Mouse (Mus musculus) regulatory T cell (primary cell): ENCODE data around the gene Gramd4.

Experiments
- in situ Hi-C: fragments of 300-600 bp; cut with MboI, MseI; formaldehyde crosslinking; loops from one replicate; pipeline ENCODE4 v1.15.1; 2025; ENCODE audit warnings: high pct_unique_total_duplicates

Gene Gramd4

DNA sequence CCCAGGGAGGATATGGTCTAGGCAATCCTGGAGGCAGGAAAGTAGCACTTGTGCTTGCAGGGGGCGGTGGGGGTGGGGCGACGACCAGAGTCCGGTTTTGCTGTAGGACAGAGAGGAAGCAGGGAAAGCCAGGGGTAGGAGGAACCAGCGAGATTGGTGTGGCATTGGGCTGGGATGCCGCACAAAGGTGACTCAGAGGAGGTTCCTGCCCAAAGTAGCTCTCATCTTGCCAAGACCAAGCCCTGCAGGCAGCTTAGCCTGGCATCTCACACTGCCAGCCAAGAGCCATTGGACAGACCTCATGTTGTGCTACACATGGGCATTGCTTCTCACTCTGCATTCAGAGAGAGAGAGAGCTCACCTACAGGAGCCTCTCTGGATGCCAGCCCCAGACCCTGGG lies at the start of gene Gramd4:
TSS of gene Gramd4 (plus strand) at position 283 of the 400 bp plus-strand sequence.
- in situ Hi-C loops, result loop anchor here (25.0 kb wide), 1 partner anchor 720 kb away; the partner anchor contains the start of gene Atxn10

DNA sequence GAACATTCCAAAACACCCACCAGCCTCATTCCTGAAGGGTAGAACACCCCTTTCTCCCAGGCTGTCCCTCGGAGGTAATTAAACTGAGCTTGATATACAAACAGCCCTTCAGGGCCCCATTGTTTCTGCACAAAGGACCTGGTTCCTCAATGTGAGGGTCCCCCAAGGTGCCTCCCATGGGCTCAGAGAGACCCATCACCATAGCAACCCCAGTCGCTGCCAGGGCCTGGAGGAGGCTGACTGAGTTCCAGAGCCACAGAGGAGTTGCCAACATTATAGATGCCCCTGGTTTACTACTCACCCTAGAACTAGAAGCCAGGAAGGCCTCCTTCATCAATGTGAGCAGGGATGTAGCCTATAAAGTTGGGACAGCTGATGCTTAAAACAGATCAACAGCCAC lies 44.4 kb upstream of the Gramd4 start:
- in situ Hi-C loops, result no loop called here

DNA sequence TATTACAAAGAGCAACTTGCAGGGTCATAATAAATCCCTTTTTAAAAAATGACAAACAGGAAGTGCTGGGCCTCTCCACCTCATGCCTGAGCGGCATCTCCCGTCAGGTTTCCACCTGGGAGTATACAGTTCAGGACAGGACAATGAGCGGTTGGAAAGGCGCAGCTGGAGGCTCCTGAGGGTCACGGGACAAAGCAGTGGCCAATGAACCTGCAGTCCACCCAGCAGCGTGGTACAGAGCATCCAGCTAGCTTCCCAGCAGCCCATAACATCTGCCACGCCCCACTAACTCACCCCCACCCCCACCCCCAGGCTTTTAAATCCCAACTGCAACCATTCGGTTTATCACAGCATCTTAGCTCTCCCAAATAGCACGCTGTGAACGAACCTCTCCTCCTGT lies 43.8 kb upstream of the Gramd4 start:
- in situ Hi-C loops, result no loop called here

DNA sequence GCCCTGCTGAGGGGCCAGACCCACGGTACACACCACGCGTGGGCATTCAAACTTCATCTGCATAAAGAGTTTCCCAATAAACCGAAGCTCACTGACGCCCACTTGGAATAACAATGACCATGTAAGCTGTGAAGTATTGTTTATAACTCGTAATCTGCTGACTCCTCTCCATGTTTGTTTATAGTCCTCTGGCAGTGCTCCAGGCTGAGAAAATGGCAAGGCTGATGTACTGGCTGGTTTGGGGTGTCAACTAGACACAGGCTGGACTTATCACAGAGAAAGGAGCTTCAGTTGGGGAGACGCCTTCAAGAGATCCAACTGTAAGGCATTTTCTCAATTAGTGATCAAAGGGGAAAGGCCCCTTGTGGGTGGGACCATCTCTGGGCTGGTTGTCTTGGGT lies 42.5 kb upstream of the Gramd4 start:
- in situ Hi-C loops, result no loop called here

DNA sequence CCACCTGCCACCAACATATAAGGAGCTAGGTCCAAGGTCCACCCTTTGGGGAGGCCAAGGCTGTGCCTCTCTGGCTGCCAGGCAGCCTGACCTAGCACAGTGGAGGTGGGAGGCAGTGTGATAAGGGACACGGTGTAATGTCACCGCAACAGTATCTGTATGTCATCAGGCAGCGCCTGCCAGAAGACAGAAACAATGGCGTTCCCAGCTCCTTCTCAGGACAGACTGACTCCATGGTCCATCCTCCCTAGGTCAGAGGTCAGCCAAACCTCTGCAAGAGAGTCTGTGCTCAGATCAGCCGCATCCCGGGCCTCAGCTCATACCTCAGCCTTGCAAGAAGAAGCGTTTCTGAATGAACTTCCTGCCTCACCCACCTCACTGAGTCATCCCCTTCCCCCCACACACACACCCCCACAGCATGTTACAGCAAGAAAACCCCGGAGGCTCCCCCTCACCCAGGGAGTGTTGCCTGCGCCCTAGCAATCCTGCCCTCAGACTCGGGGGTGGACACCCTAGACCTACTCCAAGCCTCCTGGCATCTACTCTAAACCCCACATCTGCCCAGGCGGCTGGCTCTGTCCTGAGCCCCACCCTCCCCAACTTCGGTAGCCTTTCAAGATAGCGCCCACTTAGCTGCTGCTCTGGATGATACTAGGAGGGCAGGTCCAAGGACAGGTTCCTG lies 41.5 kb upstream of the Gramd4 start:
- in situ Hi-C loops, result no loop called here

DNA sequence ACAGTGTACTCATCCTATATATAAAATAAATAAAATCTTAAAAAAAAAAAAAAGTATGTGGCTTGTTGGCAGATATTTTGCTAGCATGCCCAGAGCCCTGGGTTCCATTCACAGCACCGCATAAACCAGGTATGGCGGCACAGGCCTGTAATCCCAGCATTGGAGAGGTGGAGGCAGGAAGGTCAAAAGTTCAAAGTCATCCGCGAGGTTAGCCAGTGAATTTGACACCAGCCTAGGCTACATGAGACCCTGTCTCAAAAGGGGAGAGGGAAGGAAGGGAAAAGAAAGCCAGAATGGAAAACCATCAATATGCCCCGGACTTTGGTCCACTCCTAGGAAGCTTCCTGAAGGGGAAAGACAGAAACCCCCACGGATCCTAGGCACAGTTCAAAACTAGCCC lies 40.2 kb upstream of the Gramd4 start:
- in situ Hi-C loops, result no loop called here

DNA sequence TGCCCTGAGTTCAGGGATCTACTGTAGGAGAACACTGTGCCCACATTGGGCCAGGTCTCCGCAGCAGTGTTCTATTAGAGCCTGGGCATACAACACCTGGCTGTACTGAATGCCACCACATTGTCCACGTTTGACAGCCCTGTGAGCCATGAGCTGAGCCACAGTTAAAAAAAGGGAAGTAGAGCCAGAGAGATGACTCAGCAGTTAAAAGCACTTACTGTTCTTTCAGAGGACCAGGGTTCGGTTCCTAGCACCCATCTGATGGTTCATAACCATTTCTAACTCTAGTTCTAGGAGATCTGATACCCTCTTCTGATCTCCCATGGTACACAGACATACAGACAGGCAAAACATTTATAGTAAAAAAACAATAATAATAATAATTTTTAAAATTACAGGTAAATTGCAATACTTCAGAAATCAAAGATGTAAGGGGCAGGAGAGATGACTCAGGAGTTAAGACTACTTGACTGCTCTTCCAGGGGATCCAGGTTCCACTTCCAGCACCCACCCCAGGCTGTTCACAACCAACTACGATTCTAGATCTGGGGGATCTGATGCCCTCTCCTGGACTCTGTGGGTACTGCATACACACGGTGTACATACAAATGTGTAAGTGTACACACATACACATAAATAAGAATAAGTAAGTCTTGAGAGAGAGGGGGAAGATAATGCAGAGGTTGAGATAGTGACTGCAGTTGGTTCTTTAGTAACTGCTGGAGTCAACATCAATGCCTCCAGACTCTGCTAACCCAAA lies 38.6 kb upstream of the Gramd4 start:
- in situ Hi-C loops, result no loop called here

DNA sequence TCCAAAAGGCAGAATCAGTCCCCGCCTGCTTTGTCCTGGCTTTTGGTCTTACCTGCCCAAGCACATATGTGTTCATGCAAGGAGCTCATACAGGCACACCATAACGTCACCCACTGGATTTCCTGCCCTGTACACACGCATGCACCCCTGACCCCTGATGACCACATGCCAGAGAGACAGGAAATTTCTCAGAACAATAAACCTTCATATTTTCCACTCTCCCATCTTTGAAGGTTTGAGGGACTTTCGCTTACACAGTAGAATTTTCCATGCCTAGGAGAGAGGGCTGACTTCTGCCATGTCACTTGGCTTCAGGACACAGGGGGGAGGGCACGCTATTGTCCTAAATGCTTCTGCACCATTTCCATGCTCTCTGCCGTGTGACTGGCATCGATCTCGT lies 37.5 kb upstream of the Gramd4 start:
- in situ Hi-C loops, result no loop called here

DNA sequence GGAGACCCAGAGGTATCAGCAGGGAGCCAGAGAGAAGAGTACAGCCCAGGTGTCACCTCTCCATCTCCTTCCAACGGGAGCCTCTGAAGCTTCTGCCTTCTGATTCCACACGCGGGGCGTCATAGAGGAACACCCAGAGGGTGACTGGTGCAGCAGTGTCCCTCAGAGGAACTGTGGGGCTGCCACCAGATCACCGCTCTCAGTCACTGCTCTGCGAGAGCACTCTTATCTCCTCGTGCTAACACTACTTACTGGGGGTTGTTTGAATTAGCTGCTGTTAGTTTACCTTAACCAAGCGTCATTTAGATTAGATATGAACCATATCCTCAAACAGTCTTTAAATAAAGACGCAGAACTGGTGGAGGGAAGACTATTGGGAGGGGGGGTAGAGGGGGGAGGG lies 36.2 kb upstream of the Gramd4 start:
- in situ Hi-C loops, result no loop called here

DNA sequence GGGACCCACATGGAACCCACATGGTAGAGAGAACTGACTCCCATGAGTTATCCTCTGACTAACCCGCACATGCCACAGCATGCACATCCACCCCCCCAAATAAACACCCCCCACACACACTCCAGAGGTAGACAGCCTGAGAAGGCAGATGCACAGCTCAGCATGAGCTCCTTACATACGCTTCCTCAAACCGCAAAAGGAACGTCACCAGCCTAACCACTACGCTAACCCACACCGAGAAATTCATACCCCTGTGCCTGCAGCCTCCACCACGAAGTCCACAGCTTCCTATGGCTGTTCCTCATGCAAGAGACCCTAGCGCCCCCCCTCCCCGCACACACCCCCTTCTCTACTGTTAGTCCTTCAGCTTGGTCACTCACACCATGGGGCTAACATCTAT lies 35.5 kb upstream of the Gramd4 start:
- in situ Hi-C loops, result no loop called here

DNA sequence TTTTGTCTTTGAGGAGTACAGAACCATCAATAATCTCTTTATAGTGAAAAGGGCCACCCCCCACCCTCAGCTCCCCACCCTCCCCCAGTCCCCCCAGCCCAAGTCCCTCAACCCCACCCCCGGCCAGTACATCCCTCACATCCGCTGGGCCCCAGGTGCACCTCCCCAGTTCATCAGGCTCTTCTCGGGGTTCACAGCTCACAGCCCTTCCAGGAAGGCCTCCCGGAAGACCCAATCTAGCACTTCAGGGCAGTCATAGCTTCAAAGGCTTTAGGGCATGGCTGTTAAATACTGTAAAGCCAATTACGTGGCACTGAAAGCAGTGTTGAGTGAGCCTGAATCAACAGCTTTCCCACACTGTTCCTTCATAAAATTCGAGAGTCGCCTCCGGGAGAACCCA lies 29.6 kb upstream of the Gramd4 start:
- in situ Hi-C loops, result loop anchor here (5.0 kb wide), 1 partner anchor 51 kb away; no protein-coding TSS in a partner anchor

DNA sequence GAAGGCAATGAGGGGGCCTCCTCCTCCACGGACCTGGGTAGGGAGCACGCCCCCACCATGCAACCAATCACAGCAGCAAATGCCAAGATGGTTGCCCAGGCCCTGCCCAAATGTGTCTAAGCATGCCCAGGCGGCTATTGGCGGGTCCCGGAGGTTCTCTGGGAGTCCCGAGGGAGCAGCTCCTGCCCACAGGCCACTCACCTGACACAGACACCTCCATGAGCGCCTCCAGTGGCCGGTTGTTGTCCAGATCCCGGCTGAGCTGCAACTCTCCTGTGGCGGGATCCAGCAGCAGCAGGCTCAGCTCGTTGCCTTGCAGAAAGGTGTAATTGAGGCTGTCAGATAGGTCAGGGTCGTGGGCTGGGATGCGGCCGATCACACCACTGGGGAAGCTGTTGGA lies 27.5 kb upstream of the Gramd4 start:
- in situ Hi-C loops, result loop anchor here (5.0 kb wide), 1 partner anchor 53 kb away; no protein-coding TSS in a partner anchor

DNA sequence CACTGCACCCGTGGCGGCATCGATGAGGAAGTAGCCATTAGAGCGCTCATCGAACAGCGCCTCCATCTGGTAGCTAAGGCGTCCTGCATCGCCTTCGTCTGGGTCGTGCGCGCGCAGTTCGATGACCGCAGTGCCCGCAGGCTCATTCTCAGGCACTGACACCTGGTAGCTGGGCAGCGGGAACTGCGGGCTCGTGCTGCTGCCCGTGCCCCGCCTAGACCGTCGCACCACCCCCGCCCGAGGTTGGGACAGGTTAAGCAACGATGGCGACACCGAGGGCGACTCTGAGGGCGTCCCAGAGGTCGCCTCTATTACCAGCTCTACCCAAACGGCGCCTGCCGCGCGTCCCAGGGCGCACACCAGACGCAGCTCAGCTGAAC lies 24.7 kb upstream of the Gramd4 start:
- in situ Hi-C loops, result no loop called here

DNA sequence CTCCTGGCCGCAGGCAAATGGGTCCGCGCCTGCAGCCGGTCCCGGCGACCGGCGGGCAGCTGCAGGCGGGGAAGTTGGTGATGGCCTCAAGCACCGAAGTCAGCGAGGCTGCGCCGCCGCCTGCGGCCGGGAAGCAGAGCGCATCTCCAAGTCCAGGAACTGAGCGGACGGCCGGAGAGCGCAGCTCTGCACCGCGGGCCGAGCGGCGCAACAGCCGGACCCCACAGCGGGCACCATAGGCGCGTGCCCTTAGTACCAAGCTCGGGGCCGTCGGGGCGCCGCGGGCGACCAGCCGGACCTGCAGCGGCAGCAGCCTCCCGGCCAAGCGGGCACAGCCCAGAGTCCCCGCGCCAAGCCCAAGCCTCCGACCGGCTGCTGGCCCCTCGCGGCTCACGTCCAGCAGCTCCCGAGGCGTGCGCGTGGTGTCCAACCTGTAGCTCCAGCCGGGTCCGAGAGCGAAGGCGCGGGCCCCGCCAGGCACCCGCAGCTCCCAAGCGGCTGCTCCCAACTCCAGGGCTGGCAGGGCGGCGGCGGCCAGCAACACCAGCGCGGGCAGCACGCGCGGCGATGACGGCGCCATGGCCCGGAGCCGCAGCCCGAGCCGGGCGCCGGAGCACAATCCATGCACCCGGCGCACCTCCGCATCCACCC lies 24.2 kb upstream of the Gramd4 start, which contains the start of gene Celsr1:
TSS of gene Celsr1 (minus strand) at position 587 of the 651 bp plus-strand sequence.
- in situ Hi-C loops, result no loop called here

DNA sequence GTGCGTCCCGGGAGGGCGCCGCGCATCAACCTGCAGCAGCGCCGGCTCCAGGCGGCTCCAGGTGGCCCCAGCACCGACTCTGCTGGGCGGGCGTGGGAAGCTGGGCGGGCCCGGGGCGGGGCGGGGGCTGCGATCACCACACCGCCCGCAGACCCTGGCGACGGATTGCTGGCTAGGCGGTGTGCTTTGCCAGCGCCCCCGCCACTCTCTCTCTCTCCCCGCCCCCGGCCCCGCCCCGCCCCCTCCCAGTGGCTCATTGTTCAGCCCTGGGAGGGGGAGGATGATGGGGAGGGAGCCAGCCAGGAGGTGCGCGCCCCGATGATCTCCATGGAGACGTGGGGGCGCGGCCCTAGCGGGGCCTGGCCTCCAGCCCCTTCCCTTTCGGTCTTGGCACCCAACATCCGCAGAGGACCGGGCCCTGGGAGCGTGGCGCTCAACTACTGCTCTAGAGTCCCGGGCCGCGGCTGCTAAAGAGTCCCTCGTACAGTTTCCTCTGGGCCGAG lies 23.4 kb upstream of the Gramd4 start:
- in situ Hi-C loops, result no loop called here

DNA sequence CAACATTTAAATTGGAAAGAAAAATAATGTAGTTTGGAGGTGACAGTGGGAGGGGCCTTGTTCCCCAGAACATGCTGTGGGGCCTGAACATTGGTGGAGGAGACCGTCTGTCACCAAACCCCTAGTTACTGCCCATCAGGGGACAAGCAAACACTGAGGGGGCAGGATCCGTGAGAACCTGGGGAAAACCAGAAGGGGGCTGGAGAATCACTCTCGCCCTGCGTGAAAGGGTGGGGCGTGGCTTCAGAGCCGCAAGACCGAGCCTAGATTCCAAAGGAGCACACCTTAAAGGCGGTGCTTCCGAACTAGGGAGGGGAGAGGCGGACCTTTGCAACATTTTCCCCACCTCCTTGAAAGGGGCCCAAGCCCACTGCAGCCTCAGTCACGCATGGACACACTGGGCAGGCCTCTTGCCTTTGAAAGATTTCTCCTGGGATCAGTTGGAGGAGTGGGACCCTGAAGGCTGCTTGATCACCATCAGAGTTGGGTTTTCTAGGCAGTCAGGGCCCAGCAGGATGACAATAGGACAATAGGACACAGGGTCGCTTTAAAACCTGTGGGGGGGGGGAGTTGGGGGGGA lies 22.6 kb upstream of the Gramd4 start:
- in situ Hi-C loops, result loop anchor here (5.0 kb wide), 1 partner anchor 123 kb away; no protein-coding TSS in a partner anchor

DNA sequence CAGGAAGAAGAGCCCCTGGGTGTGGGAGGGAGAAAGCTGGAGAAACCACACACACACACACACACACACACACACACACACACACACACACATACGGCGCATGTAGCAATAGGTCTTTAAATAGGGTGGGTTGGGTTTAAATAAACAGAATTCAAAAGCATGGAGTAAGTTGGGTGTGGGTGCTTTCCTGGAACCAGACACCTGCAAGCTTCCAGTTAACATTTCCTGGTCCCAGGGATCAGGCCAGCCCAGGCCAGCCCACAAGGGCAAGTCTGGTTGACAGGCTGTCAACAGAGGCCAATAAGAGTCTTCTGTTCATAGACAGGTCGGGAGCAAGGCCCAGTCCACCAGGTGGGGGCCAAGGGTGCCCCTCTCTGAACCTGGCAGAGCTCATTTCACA lies 21.6 kb upstream of the Gramd4 start:
- in situ Hi-C loops, result loop anchor here (5.0 kb wide), 1 partner anchor 124 kb away; no protein-coding TSS in a partner anchor

DNA sequence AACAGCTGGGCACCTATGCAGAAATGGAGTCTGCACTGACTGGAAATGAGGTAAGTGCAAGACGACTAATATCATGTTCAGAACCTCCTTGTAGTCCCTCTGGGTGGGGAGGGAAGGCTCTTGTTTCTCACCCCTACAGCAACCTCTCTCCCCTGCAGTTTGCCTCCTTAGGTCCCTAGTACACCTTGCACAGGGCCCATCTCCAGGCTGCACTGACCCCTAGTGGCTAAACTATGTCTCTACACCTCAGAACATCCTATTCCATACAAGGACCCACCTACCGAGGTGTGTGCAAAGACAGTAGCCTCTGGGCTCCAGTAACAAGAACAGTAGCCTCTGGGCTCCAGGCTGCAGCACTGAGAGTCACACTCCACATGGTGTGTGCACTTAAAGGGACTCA lies 18.7 kb upstream of the Gramd4 start:
- in situ Hi-C loops, result loop anchor here (5.0 kb wide), 1 partner anchor 127 kb away; no protein-coding TSS in a partner anchor

DNA sequence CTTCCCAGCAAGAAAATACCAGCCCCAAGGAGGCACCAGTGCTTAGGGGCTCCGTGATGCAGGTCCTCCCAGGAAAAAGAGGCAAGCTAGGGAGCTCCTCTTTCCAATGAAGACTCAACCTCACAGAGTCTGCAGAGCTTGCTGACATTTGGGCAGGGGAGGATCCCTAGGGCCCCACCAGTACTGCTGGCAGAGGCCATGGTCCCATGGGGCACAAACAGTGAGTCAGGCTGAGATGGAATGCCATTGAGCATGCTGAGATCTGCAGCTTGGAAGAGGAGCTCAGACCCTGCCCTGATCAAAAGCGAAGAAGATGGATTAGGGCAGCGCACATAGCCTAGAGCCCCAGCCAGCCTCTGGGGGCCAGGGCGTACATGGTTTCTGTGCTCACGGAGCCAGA lies 16.1 kb upstream of the Gramd4 start:
- in situ Hi-C loops, result no loop called here

DNA sequence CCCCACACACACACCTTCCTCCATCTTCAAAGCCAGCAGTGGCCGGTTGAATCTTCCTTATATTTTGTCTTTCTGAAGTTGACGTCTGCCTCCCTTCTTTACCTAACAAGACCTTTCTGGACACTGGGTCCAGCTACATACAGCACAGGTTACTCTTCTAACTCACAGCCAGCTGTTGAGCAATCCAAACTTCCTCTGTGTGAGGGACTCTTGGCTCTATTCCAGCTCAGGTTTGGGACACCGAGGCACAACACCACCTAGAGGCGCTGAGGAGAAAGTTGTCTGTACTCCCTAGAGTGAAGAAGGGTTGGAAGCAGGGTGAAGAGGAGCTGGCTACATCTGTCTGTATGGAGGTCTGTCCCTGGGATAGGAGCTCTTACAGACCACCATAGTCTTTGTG lies 15.1 kb upstream of the Gramd4 start:
- in situ Hi-C loops, result no loop called here

DNA sequence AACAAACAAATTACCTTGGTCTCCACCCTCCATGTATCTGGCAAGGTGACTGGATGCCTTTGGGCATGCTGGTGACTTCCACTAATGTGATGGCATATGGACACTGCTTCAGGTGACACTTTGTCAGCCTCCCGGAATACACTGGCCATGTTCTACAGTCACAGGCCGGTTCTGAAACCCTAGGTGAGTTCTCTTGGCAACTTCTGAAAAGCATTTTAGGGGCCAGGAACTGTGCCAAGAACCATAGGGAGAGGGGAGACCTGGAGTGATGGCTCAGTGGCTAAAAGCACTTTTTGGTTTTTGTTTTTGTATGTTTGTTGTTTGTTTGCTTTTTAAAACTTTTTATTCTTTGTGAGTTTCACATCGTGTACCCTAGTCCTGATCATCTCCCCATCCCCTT lies 8.0 kb upstream of the Gramd4 start:
- in situ Hi-C loops, result no loop called here
